15 mouse cellular contexts compared by ENCODE assay signal in genomic region chr10:40131690-40132418, GRCm38 (mm10). TPM values are rescaled to one million over a fixed set of nuclear protein-coding genes. Genes with fewer than 3 reads are reported as not detected.
A peak's percentile ranks its signal among the peaks of the same experiment; 100 is the strongest.
DNase-seq lines count a peak whose midpoint lies in the region; ATAC-seq and TF ChIP-seq lines count a peak whose summit lies in the region.
"Had no signal": no experiment of that assay in that cellular context is flagged by ENCODE, and none has a peak within 500 bp of the region (broad histone marks: within the 10 kb centered on the region; RNA-seq: fewer than 3 reads in every experiment).

No protein-coding gene starts in this region.

- H3K4me1 ChIP-seq in lung, embryonic 14.5 days (ENCODE audit: insufficient read depth): no peaks in the 10 kb centered on the region
- no peaks in the 10 kb centered on the region for H3K4me1 ChIP-seq in midbrain, embryonic 14.5 days (ENCODE audit: control insufficient read depth, insufficient read depth, low read length)
- H3K4me1 ChIP-seq: forebrain, embryonic 12.5 days had no signal

- TF ChIP-seq CTCF in lung, embryonic 14.5 days (IDR thresholded peaks at IDR 0.05; ENCODE audit: low read depth): no peak

- no peaks in the 10 kb centered on the region for H3K27me3 ChIP-seq in lung, embryonic 14.5 days (ENCODE audit: insufficient read depth, low read length)
- H3K27me3 ChIP-seq in midbrain, embryonic 14.5 days (ENCODE audit: control insufficient read depth, insufficient read depth, low read length): no peaks in the 10 kb centered on the region
- H3K27me3 ChIP-seq: forebrain, embryonic 12.5 days had no signal

- 81% methylated on average over 9 of the region's 9 CpGs for WGBS in lung, embryonic 14.5 days
- WGBS in midbrain, embryonic 14.5 days: 87% methylated on average over 9 of the region's 9 CpGs

- H3K27ac ChIP-seq in lung, embryonic 14.5 days (ENCODE audit: low read depth): no peak overlapping the region
- no peak overlapping the region for H3K27ac ChIP-seq in midbrain, embryonic 14.5 days (replicated peaks; ENCODE audit: low read depth, low read length)
- H3K27ac ChIP-seq: embryonic facial prominence, embryonic 10.5 days; forebrain, embryonic 12.5 days had no signal

- no peak overlapping the region for H3K4me3 ChIP-seq in lung, embryonic 14.5 days (ENCODE audit: low read depth, low read length)
- H3K4me3 ChIP-seq in midbrain, embryonic 14.5 days (replicated peaks; ENCODE audit: low read depth, low read length): no peak overlapping the region
- H3K4me3 ChIP-seq: embryonic facial prominence, embryonic 10.5 days; forebrain, embryonic 12.5 days had no signal

- no peaks in the 10 kb centered on the region for H3K36me3 ChIP-seq in lung, embryonic 14.5 days (ENCODE audit: insufficient read depth)
- no peaks in the 10 kb centered on the region for H3K36me3 ChIP-seq in midbrain, embryonic 14.5 days (ENCODE audit: control insufficient read depth, insufficient read depth, low read length)
- H3K36me3 ChIP-seq: embryonic facial prominence, embryonic 10.5 days; forebrain, embryonic 12.5 days had no signal

- ATAC-seq in lung, embryonic 14.5 days (ENCODE audit: insufficient read depth): peak; percentile 74; the same call in 1 of the 2 replicates
- no peak for ATAC-seq in inflammation-experienced regulatory T-cells, adult 6 months
- ATAC-seq in midbrain, embryonic 14.5 days (ENCODE audit: low FRiP score, low TSS enrichment): no peak

- H3K4me2 ChIP-seq in lung, embryonic 14.5 days: no peak overlapping the region
- no peak overlapping the region for H3K4me2 ChIP-seq in midbrain, embryonic 14.5 days (ENCODE audit: low read length)
- H3K4me2 ChIP-seq: forebrain, embryonic 12.5 days; midbrain, embryonic 11.5 days had no signal

- no peak overlapping the region; the same call in 1 of the 2 replicates for H3K9ac ChIP-seq in lung, embryonic 14.5 days
- no peak overlapping the region for H3K9ac ChIP-seq in midbrain, embryonic 14.5 days (replicated peaks; ENCODE audit: low read length)
- H3K9ac ChIP-seq: forebrain, embryonic 12.5 days had no signal

- no peaks in the 10 kb centered on the region for H3K9me3 ChIP-seq in lung, embryonic 14.5 days (ENCODE audit: low read depth, low read length)
- H3K9me3 ChIP-seq in midbrain, embryonic 14.5 days (ENCODE audit: control insufficient read depth, low read length): no peaks in the 10 kb centered on the region
- H3K9me3 ChIP-seq: embryonic facial prominence, embryonic 10.5 days; forebrain, embryonic 12.5 days had no signal

- DNase-seq in lung, embryonic 14.5 days: no peak
- no peak for DNase-seq in lung, postnatal 25 days (ENCODE audit: low spot score)
- peak; percentile 97 for DNase-seq in c-Kit-positive CD71-positive TER-119-negative erythroid progenitor cells, embryonic 14.5 days (ENCODE audit: low read depth)
- DNase-seq in liver: peak; percentile 90
- DNase-seq in spleen, postnatal 36 days (ENCODE audit: low spot score in 2 of 2): peak; percentile 72 to 85
- no peak for DNase-seq in ovary, postnatal 36 days (ENCODE audit: low spot score)
- no peak for DNase-seq in midbrain, embryonic 14.5 days
- DNase-seq: adrenal gland, postnatal 14 days; cerebellum, adult 11-12 months; gastrocnemius, postnatal 14 days; layer of hippocampus, postnatal 36 days had no signal

RNA-seq across cellular contexts. Expression of gene Slc16a10, which starts 10.2 kb away (rescaled TPM):
- polyA plus RNA-seq in lung, embryonic 14.5 days (2014; fragmentation: Nextera tagmentation; extraction: Ambion mirVana): 4.2 and 5.3 TPM in 2 replicates
- polyA plus RNA-seq in inflammation-experienced regulatory T-cells, adult 6 months (2017; shearing (Covaris generic)): 1 to 10 TPM in 2 of 3 experiments, under 1 TPM in 1; 0.45 to 5.5 (median 3.1) TPM
- 1.2 and 3.2 TPM in 2 replicates for polyA plus RNA-seq in midbrain, embryonic 14.5 days (2014; fragmentation: Nextera tagmentation; extraction: Ambion mirVana)

Comparison
In these comparisons a context has a peak if more than half of its experiments do, and no peak if none do; other contexts are left out.
1. DNase-seq: peak in c-Kit-positive CD71-positive TER-119-negative erythroid progenitor cells, embryonic 14.5 days (single experiment), liver (single experiment) and spleen, postnatal 36 days (2 of 2); none in lung, embryonic 14.5 days (single experiment), lung, postnatal 25 days (single experiment), ovary, postnatal 36 days (single experiment) and midbrain, embryonic 14.5 days (single experiment).